Mouse (Mus musculus) heart, postnatal 4 days (tissue): ENCODE results near the gene Rtn4. TPM values are rescaled to one million over a fixed set of nuclear protein-coding genes. Genes with fewer than 3 reads are reported as not detected.
"Not testable (repeated sequence)": the region's sequence is repeated elsewhere in the genome, so short reads cannot be mapped to it uniquely, and the experiment has no call there.

Experiments
- DNase-seq: peaks from one replicate; pipeline ENCODE4 v3.0.0; 2021
- total RNA-seq, 2 experiments: library from RNA; stranded (reverse); gene quantifications; 2 replicates each; pipeline ENCODE4 v1.2.3; 2021

The Rtn4 gene
- total RNA-seq, 2 experiments from 2014 or later: 231 to 239 TPM

DNA sequence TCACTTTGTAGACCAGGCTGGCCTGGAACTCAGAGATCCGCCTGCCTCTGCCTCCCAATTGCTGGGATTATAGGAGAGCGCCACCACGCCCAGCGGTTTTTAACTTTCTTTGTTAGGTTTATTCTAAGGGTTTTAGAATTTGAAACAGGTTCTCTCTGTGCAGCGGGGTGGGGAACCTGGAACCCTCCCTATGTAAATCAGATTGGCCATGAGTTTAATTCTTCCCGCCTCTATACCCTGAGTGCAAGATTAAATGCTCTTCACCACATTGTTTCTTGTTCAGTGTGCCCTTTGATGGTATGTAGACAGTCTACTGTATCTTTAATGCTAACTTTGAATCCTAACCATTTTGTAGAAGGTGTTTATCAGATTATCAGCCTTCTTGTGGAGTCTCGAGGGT is 21.4 kb downstream of the Rtn4 start:
- DNase-seq: no peak

DNA sequence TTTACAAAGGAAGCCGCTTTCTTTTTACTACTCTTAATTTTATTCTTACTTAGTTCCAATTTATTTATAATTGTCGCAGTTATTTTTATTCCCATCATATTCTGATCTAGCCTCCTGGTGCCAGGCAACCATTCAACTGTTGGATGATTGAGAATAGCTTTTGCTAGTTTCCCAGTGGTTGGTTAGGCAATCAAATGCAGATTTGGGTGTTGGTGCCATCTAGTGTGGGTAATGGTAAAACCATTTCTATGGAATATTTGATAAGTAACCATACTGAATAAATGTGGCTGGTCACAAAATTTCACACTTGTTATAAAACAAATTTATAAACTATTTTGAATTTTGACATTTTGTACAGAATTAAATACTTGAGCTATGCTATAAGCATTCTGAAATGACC is 22.0 kb downstream of the Rtn4 start:
- peak; percentile 19 for DNase-seq

DNA sequence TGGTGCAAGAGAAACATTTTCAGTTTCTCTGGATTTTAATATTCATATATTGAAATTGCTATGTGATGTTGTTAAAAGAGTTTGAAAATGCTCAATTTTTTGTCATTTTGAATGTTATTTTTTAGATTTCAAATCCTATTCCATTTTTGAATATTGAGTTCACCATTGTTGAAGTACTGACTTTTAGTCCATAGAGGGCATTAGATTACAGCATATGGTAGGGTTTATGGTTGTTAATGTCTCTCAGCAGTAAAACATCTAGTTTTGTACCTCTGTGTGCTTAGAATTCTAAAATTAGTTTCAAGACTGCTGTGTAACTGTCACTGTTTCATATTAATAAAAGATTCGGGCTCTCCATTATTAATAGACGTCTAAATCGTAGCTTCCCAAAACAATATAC is 22.8 kb downstream of the Rtn4 start:
- no peak for DNase-seq

DNA sequence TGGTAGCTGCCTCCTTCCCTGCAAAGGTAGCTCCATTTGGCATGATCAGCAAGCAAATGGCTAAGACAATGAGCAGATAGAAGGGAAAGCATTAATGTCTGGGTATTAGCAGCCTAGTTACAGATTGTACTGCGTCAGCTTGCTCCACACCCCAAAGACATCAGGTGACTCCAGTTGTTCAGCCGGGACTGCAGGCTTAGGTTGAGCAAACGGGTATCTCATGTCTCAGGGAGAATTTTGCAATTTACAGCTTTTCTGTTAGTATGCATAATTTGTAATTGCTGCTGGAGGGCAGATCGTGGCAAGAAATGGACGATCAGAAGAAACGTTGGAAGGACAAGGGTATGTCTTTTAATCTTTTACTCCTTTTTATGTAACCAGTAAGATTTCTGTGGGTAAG is 25.8 kb downstream of the Rtn4 start:
- DNase-seq: no peak

DNA sequence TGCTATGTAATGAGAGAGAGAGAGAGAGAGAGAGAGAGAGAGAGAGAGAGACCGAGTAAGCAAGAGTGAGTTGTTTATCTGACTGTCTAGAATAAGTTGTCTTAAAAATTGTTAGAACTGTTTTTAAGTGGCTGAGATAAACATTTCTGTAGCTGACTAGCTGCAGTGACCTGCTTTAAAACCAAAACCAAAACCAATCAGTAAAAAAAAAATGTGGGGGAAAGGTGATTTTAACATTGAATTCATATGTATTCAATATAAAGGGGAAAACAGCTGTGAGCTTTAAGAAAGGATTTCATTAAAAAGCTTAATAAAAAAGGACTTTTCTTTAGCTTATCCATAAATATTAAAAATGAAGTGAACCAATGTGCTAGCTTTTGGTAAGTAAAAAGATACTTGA is 26.9 kb downstream of the Rtn4 start:
- DNase-seq: no peak

DNA sequence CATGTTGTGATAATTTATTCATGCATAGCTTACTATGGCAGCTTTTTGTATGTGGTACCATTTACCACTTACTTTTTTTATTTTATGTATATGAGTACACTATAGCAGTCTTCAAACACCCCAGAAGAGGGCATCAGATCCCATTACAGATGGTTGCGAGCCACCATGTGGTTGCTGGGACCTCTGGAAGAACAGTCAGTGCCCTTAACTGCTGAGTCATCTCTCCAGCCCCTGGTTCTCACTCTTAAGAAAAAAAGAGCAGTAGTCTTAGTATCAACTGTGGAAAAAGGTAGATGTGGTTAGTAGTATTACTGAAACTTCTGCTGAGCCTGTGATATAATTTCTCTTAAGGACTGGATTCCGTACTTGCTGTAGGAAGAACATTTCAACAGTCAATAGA is 31.5 kb downstream of the Rtn4 start:
- no peak for DNase-seq

DNA sequence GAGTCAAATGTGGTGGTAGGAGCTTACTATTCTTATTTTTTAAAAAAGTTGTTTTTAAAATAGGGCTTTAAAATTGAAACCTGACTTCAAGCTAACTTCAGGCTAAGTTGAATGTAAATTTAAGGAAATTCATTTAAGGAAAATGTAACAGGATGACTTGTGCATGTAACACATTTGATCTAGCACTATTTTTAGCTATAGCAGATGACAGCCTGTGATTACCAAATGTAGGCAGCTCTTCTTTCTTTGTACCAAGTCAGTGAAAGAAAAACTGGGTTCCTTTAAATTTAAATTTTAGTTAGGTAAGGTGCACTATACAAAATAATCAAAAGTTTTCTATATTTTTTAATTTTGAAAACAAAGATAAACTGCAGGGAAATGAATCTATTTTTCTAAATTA is 32.4 kb downstream of the Rtn4 start:
- DNase-seq: no peak

DNA sequence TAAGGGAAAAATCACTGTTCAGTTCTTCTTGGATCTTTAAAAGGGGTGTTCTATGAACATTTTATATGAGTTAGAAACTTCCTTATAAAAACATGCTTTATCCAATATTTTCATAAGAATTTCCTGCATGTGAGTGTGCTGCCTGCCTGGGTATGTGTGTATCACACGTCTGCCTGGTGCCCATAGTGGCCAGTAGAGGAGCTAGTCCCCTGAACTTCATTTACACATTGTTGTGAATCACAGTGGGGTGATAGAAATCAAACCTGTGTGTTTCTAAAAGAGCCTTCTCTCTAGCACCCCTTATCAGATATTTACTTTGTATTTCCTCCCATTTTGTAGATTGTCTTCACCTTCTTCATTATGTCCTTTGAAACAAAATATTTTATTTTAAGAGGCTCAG is 32.9 kb downstream of the Rtn4 start:
- no peak for DNase-seq

DNA sequence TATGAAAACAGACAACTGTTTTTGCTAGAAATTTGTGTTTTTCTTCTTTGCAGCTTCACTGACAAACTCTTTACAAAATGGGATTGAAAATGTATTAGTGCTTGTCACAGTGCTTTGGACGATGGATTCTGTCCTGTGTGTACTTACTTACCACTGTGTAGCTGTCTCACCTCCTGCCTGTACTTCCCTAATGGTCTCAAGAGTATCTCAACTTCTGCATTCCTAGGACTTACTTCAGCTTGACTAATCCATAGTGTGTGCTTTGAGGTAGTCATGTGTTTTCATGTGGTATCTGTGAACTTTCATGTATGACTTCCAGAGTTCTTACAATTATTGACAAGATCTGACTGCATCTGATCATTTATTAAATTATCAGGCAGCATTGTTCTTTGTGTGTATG is 35.2 kb downstream of the Rtn4 start:
- no peak for DNase-seq

DNA sequence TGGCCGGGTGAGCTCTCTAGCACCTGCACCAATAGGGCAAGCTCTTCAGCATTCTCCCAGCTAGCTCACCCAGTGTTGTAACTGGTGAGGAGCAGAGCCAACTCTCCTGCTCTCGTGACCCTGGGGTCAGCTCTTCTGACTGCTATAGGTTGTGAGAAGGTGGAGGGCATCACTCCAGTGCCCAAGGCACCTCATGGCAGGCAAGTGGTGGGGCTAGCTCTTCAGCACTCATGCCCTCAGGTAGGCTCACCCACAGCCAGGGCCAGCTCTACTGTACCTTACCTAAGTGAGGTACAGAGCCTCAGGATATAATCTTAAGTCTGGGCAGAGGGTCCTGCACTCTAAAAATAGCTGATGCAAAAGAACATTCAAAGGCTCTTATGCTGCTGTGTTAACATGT is 47.0 kb downstream of the Rtn4 start:
- no peak for DNase-seq

DNA sequence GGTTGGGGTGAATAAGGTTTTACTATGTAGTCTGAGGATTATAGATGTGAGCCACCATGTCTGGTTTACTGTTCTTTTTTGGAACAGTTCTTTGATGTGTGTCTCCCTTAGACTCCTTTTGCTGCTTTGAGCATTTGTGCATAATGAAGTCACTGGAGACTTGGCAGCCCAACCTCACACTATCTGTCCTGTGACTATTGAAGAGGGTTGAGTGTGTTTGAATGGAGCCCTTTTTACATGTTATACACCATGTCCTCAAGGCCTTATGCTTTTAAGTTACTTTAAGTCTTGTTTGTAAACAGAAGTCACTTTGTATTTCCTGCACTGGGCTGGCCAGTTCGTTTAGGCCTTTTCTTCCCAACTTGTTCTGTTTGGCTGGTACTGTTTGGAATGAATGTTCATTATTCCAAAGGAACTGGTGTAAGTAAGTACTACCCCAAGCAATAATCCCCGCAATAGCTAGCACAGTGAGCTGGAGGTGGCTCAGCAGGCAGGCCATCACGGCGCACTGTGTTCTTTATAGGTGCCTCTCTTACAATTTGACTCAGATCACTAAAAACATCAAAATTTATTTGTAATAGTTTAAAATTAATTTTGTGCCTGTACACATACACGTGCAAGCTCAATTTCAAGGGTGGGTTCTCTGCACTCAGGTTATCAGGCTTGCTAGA is 52.1 kb downstream of the Rtn4 start:
- no peak for DNase-seq

DNA sequence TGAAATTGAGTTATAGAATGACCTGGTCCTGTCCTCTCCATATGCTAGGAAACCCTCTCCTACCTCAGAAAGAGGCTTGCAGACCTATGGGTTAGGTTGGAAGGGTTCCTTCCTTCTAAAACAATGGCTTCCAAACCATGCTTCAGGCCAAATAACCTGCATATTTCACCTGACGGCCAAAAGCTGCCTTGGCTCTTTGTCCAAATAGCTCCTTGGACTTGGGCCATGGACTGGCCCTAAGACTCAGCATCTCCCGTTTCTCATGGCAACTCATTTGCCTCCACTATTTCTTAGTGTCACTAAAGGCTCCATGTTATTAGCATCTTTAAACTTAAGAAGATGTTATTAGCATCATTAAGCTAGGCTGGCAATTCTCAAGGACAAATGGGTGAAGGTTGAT is 52.8 kb downstream of the Rtn4 start:
- DNase-seq: no peak

DNA sequence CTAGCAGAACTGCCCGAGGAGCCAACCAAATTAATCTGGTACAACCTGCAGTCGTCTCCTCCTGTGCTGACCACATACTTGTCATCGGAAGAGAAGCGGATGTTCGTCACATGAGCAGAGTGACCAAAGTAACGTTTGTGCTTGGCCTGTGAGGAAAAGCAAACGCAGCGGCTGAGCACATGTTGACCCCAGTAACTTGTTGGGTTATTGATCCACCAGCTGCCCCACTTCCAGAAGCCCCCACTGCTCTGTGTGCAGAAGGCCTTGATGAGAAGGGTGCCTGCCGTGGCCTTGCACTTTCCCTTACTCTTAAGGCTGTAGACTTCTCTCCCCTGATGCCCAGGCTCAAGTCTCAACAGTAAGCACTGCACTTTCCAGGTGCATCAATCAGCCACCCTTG is 53.5 kb downstream of the Rtn4 start:
- no peak for DNase-seq

DNA sequence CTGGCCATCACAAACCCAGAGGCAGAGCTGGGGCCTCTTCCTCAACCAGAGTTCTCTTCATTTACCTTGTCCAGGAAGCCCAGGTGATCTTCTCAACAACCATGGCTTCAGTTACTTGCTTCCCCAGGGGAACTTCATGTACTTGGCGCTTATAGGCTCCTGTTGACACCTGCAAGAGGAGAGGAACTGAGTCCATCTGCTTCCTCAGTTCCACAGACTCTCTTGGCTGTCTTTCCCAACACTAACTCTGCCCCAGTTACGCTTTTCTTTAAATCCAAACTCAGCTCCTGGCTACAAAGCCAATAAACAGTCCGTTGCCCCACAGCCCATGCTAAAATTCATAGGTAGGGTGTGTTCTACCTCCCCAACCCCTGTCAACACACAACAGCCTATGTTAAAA is 54.6 kb downstream of the Rtn4 start:
- no peak for DNase-seq

DNA sequence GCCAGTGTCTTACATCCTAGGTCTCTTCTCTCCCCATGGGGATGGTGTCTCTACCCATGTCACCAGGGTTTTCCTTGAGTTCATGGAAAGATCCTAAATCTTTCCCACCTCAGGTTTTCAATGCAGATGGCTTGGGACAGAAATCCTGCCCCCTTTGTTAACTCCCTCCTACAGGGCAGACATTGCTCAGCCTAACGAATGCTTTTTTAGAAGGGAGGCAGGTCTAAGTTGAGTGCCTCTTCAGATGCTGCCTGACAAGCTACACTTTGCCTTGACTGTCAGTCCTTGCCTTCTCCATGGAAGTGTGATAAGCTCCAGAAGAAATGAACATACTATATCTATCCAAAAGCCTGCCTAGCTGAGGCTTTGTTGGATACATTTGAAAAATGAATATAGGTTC is 55.1 kb downstream of the Rtn4 start:
- DNase-seq: no peak

DNA sequence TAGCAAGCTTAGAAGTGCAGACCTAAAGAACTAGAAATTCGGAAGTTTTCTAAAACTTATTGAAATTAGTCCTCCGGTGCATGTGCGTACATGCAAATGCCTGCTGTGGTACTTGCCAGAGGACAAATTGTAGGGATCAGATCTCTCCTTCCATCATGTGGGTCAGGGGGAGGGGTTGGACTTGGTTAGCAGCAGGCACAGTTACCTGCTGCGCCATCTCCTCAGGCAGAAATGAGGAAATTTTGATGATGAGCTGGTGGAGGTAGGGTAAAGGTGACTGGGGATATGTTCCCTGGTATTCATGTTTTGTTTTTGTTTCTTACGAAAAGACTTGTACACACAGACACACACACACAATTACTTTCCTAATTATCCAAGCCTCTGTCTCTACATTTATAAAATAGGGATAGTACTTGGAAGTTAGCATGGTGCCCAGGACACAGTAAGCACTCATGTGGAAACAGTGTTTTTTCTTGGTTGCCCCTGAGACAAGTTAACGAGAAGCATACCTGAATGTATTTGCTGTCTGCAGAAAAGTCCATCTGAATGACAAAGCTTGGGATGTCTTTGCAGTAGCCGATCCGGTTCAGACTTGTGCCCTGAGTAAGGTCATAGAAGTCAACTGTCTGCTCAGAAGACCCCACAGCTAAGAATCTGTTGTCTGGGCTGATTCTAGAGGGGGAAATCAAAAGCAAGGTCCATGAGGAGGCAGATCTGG is 56.2 kb downstream of the Rtn4 start:
- no peak for DNase-seq

DNA sequence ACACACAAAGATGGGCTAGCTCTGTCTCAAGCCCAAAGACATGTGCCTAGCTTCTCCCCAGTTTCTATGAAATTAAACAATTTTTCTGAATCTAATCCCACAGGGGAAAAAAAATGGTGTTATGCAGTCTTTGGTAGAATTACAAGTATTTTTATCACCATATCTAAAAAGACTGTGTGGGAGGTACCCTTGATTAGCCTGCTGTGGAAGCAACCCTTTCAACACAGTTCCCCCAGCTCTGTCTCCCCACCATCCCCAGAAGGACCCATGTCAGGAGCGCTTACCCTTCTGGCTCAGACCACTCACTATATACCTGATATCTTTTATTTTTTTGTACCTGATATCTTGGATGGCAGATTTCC is 56.7 kb downstream of the Rtn4 start:
- no peak for DNase-seq

DNA sequence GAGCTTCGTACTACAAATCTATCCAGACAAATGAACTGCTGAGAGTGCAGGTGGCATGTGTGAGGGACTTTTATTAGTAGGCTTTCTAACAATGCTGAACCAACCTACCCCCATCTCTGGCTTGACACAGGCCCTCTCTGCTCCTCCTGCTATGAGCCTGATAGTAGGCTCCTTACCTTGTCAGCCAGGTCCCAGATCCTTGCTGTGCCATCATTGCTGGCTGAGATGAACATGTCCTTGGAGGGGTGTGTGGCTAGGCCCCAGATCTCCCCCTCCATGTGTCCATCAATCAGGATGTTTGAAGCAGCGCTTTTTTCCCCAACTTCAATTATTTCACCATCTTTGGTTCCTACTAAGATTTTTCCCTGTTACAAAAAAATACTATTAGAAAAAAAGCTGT is 58.3 kb downstream of the Rtn4 start:
- no peak for DNase-seq

DNA sequence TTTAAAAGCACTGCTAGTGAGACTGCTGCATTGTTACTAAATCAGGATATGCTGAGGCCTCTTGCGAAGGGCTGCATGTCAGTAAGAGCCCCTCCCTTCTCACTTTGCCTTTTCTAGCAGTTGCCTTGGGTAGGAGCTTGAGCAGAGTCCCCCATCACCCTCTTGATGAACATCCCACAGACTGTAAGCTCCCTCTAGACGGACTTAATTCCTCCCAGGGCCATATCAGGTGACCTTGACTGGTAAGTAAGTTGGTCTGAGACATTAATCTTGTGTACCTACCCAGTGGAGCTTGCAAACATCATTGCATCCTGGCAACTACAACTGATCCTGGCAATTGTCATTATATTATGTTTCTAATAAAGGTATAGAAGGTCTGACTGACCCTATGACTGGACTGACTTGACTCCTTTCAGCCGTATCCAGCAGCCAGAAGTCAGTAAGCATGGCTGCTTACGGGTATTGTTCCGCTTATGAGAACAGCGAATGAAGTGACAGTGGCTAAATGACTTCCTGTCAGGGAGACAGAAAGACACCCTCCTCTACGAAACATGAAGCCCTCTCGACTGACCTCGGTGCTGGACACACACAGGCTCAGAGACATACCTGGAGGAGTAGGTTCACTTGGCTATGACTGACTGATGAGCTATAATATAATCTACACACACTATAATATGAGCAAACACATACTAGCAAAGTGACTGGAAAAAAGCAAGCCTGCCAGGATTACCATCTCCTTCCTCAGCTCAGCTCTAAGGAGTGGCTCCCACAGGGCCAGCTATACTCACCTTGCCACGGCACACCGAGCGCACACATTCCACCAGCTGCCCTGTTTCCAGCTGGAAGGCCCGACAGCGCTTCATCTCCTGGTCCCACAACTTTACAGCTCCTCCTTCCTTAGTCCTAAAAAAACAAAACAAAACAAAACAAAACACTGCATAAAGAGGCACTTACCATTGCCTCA is 59.2 kb downstream of the Rtn4 start:
- no peak for DNase-seq

DNA sequence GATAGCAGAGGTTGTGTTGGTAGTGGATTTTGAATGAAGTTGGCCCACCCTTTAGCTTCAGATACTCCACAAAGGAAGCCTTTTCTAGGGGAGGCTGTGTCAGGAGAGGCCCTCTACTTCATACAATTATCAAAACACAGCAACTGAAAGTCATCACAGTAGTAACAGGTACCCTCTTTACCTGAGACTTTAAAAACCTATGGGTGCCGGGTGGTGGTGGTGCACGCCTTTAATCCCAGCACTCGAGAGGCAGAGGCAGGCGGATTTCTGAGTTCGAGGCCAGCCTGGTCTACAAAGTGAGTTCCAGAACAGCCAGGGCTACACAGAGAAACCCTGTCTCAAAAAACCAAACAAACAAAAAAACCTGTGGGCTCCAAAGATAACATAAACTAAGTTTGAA is 63.3 kb downstream of the Rtn4 start:
- DNase-seq: not testable (repeated sequence)

DNA sequence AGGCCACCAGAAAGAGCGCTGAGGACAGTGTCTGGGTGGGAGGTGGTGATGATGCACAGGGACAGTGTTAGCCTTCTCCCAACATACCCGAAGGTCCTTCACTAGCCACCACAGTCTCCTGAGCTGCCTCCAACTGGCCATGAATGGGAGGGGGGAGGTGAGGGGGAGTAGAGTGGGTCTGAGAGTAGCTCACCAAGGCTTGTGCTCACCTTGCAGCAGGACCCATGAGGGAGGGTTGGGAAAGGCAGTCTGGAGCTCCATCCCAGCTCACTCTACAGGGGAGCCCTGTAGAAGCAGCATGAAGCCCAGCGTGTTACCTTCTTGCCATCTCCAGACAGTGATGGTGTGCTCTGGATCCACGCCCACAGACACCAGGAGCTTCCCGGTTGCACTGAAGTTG is 65.9 kb downstream of the Rtn4 start:
- DNase-seq: no peak

DNA sequence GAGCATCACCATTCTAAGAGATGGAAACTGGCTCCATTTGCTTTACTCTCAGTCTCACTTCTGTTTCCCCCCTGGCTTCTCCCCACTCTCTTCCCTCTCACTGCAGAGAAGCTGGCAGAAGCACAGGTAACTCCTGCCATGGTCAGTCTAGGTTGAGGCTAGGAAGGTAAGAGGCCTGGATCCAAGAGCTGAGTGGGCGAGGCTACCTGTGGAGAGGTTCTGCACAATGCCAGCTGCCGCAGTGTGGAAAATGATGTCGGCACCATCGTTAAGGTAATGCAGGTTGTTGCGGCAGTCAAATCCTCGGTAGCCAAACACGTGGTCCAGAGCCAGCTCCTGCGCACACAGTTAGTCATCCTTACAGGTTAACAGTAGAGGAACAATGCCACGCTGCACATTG is 68.6 kb downstream of the Rtn4 start:
- no peak for DNase-seq

DNA sequence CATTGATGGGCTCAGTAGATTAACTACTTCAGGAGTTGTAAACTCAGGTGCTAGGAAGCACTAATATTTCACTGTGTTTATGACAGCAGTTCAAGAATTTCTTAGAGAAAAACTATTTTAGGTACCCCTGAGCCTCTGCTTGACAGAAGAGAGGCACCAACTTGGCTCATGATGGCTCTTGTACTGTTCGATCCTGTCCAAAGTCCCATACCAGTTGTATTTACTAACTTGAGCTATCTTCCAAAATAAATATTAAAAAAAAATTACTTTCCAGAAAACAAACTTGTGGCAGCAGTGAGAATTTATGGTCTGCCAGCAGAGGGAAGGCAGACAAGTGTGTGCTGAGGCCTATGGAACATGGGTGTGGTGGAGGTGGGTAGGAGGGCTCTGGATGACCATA is 70.0 kb downstream of the Rtn4 start:
- no peak for DNase-seq

DNA sequence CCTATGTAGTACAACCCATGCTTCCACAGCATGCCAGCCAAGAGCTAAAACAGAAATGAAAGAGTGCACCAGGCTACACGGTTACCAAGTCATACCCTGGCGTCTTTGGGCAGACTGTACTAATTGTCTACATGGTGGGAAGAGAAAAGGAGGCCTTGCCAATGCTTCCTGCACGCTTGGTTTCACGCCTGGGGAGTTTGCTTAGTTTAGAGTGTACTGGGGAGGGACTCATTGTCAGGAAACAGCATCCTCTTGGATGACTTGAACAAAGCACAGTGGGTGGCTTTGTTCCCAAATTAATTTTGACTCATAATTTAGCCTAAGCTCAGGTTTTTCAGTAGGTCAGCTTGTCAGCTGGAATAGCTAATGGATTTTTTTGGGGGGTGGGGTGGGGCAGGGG is 72.3 kb downstream of the Rtn4 start:
- DNase-seq: no peak
